Mouse (Mus musculus): ENCODE measurements at regions not wholly inside any gene's neighbourhood (a gene's known extent, or its start where the extent isn't known, plus 50 kb on each side); places are given as distances from the start of the nearest gene placed in this dataset.

DNA sequence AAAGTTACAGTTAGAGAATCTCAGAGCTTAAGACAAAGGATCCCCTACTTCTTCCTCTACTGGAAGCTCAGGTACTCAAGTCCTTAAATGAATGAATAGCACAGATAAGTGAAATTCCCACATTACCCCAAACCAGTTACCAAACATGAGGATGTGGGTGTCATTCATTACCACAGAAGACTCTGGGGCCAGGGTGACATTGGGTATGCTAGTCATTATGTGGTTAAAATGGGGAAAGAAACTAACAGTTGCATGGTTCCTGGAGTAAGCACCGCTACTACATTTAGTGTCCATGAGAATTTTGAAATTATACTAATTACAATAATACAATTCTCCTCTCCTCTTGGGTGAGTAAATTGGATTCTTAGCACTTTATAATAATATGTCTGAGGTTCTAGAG, 142.9 kb upstream of the Thbs1 start:
- 100% methylated on average over 1 of the region's 1 CpGs for WGBS
- H3K9me3 ChIP-seq (replicated peaks): no peaks in the 10 kb centered on the region
- H3K36me3 ChIP-seq: no peaks in the 10 kb centered on the region
- no peak overlapping the region for H3K27ac ChIP-seq
- H3K4me1 ChIP-seq: no peaks in the 10 kb centered on the region
- H3K27me3 ChIP-seq (ENCODE audit: low read depth, poor library complexity, severe bottlenecking): no peaks in the 10 kb centered on the region
- DNase-seq (ENCODE audit: low spot score): no peak
- no peak overlapping the region for H3K4me3 ChIP-seq

DNA sequence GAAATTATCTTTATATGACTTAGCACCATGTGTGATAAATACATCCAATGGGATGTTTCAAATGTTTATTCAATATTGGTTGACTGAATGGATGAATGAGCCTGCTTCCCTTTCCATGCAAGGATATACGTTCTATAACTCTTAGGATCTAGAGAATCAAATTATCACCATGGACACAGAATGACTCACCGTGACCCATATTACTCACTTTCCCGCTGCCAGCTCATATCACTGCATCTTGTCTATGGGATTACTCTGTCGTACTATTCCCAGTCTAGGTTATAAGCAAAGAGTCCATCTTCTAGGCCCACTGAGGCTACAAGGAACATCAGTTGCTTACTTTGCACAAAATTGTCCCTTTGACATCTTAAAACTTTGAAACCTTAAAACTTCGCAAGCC, 141.0 kb upstream of the Thbs1 start:
- Histone ChIP-seq H3K9me3 (replicated peaks) (no peaks in the 10 kb centered on the region), H3K27me3 (ENCODE audit: low read depth, poor library complexity, severe bottlenecking) (peaks cover 3% of the 10 kb centered on the region; the same call in 1 of the 2 replicates), H3K27ac (no peak overlapping the region), H3K4me3 (no peak overlapping the region), H3K4me1 (no peaks in the 10 kb centered on the region), H3K36me3 (no peaks in the 10 kb centered on the region)
- WGBS: 91% methylated on average over 5 of the region's 5 CpGs
- no peak for DNase-seq (ENCODE audit: low spot score)

DNA sequence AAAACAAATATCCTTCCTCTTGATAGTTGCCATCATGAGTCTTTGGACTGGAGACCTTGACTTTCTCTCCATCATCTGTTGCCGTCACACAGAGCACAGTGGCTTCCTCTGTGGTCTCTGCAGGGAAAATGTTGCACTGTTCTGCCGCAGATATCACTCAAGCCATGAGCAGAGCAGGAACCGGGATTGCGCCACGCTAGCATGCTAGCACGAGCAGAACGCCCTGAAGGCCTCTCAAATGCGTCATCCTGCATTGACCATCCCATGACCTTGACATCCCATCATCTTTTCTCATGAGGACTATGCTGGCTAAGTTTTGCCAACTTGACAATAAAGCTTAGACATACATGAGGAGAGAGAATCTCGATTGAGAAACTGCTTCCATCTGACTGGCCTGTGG, 134.6 kb upstream of the Thbs1 start:
- DNase-seq (ENCODE audit: low spot score): no peak
- WGBS: 94% methylated on average over 9 of the region's 9 CpGs
- H3K4me3 ChIP-seq: no peak overlapping the region
- H3K27me3 ChIP-seq (ENCODE audit: low read depth, poor library complexity, severe bottlenecking): peaks cover 24% of the 10 kb centered on the region; the same call in 1 of the 2 replicates
- no peaks in the 10 kb centered on the region for H3K9me3 ChIP-seq (replicated peaks)
- peaks cover 4% of the 10 kb centered on the region for H3K4me1 ChIP-seq
- no peaks in the 10 kb centered on the region for H3K36me3 ChIP-seq
- H3K27ac ChIP-seq: no peak overlapping the region

DNA sequence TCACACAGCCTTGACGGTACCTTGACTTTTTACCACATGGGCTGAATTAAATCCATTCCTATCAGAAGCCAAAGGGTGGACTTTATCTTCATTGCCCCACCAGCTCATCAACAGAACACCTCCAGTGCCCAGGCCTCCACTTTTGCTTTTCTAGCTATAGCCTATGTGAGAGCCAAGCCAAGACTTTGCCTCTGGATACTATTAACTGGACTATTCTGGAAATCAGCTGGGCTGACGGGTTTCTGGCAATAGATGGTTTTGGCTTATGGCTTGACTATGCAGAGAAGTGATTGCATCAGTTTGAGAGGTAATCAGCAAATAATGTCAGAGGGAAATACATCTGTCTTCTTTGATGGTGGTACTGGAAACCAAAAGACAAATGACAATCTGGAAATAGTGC, 130.8 kb upstream of the Thbs1 start:
- Histone ChIP-seq H3K4me1 (peaks cover 11% of the 10 kb centered on the region), H3K36me3 (no peaks in the 10 kb centered on the region), H3K9me3 (replicated peaks) (no peaks in the 10 kb centered on the region), H3K27me3 (ENCODE audit: low read depth, poor library complexity, severe bottlenecking) (peaks cover 36% of the 10 kb centered on the region; the same call in 1 of the 2 replicates), H3K27ac (no peak overlapping the region), H3K4me3 (no peak overlapping the region)
- DNase-seq (ENCODE audit: low spot score): no peak
- WGBS: 90% methylated on average over 2 of the region's 2 CpGs

DNA sequence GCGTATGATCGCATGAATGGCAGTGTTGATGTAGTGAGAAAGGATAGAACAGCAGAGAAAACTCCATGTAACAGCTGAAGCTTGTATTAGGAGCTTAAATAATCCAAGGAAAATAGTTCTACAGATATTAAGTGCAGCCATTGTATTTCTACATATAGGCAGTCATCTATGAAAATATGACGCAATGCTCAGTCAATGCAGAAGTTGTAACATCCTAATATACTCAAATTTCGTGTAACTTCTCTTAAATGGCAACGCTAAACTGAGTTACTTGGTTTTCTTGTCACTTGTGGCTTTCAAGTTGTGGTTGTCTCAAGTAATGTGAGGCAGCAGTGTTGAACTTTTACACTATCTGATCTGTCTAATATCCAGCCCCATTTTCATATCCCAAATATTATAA, 127.1 kb upstream of the Thbs1 start:
- no peak overlapping the region for H3K4me3 ChIP-seq

DNA sequence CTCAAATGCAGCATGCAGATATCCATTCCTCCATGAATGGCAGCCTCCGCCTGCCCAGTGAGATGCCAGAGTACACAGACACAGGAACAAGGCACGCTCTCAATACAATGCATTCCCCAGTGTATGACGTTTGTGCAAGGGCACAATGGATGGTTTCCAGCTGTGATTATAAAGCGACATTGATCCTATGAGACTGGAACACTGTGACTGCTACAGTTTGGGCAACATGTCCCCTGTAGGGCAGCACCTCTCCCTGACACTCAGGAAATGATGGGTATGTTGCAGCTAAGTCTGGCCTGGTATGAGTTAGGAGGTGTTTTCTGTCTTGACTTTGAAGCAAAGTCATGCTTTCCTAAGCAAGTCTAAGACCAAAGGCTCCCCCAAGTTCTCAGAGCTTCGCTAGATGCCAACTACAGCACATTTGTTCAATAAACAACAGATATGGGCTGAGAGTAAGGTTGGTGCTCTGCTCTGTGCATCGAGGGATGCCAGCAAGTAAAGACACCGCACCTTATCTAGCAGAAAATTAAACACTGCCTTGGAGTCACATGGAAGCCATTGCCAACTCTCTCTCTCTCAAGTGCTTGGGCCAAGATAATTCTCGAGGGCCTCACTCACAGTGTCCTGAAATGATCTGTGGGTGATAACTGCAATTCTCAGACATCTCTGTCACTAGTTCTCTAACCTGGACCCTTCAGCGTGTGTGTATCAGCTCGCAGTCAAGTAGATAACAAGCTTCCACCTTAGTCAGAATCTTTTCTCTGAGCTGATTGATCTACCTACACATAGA, 124.1 kb upstream of the Thbs1 start:
- Histone ChIP-seq H3K27ac (no peak overlapping the region), H3K9me3 (replicated peaks) (no peaks in the 10 kb centered on the region)

More for the DNA sequence above, 127.1 kb upstream of the Thbs1 start:
- 90% methylated on average over 5 of the region's 5 CpGs for WGBS
- Histone ChIP-seq H3K27ac (no peak overlapping the region), H3K9me3 (replicated peaks) (no peaks in the 10 kb centered on the region), H3K36me3 (no peaks in the 10 kb centered on the region), H3K4me1 (peaks cover 16% of the 10 kb centered on the region), H3K27me3 (ENCODE audit: low read depth, poor library complexity, severe bottlenecking) (peaks cover 32% of the 10 kb centered on the region; the same call in 1 of the 2 replicates)
- no peak for DNase-seq (ENCODE audit: low spot score)

DNA sequence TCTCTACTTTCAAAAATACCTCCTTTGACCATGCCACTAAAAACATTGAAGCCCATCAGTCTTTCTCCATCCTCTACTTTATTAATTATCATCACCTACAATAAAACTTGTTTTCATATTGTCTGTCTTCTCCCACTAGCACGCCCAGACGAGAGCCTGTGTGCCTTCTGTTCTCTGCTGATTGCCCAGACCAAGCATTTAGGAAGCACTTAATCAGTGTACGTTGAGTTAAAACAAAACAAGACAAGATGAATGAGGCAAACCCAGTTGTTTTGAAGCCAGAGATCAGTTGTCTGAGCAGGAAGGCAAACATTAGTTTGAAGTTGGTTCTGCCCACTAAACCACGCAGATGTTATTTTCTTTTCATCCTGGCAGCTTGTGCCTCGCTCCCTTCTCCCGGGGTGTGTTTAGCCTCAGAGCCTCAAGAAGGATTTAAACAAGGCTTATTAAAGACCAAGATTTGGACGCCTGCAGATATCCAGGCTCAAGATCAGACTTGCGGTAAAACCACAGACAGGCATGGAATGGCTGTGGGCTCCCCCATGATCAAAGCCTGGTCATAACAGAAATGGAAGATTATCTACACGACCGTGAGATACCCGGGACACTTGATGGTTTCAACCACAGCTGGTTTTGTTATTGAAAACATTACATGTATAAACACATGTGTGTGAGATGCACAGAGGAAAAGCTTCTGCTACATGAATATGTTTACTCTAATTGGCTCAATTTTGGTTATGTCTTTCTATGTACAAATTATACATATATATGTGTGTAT, 123.1 kb upstream of the Thbs1 start:
- Histone ChIP-seq H3K9me3 (replicated peaks) (no peaks in the 10 kb centered on the region), H3K27ac (no peak overlapping the region), H3K4me1 (peaks cover 5% of the 10 kb centered on the region; the same call in 1 of the 2 replicates), H3K36me3 (no peaks in the 10 kb centered on the region), H3K4me3 (no peak overlapping the region), H3K27me3 (ENCODE audit: low read depth, poor library complexity, severe bottlenecking) (peaks cover 18% of the 10 kb centered on the region; the same call in 1 of the 2 replicates)
- WGBS: 33% methylated on average over 11 of the region's 11 CpGs
- DNase-seq (ENCODE audit: low spot score): no peak

More for the DNA sequence above, 124.1 kb upstream of the Thbs1 start:
- 85% methylated on average over 10 of the region's 10 CpGs for WGBS
- Histone ChIP-seq H3K27me3 (ENCODE audit: low read depth, poor library complexity, severe bottlenecking) (peaks cover 18% of the 10 kb centered on the region; the same call in 1 of the 2 replicates), H3K4me3 (no peak overlapping the region), H3K36me3 (no peaks in the 10 kb centered on the region), H3K4me1 (peaks cover 6% of the 10 kb centered on the region)
- DNase-seq (ENCODE audit: low spot score): no peak

DNA sequence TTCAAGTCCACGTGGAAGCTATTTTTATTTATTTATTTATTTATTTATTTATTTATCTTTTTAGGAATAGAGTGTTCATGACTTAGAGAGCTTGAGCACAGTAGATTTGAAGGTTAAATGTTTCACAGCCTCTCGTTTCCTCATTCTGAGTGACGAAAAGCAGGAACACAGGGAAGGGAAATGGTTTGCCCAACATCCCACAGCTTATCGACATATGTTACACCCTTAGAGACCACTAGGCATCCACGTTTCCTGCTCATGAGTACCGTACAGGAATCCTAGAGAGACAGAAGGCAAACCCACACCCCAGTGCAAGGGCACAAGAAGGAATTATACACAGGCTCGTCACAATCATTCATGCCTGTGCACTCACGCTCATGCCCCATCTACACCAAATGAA, 122.5 kb upstream of the Thbs1 start:
- H3K4me1 ChIP-seq: peaks cover 5% of the 10 kb centered on the region; the same call in 1 of the 2 replicates
- H3K27me3 ChIP-seq (ENCODE audit: low read depth, poor library complexity, severe bottlenecking): peaks cover 12% of the 10 kb centered on the region; the same call in 1 of the 2 replicates
- WGBS: 74% methylated on average over 8 of the region's 8 CpGs
- no peak overlapping the region for H3K4me3 ChIP-seq
- no peaks in the 10 kb centered on the region for H3K9me3 ChIP-seq (replicated peaks)
- no peak for DNase-seq (ENCODE audit: low spot score)
- H3K36me3 ChIP-seq: no peaks in the 10 kb centered on the region
- no peak overlapping the region for H3K27ac ChIP-seq

DNA sequence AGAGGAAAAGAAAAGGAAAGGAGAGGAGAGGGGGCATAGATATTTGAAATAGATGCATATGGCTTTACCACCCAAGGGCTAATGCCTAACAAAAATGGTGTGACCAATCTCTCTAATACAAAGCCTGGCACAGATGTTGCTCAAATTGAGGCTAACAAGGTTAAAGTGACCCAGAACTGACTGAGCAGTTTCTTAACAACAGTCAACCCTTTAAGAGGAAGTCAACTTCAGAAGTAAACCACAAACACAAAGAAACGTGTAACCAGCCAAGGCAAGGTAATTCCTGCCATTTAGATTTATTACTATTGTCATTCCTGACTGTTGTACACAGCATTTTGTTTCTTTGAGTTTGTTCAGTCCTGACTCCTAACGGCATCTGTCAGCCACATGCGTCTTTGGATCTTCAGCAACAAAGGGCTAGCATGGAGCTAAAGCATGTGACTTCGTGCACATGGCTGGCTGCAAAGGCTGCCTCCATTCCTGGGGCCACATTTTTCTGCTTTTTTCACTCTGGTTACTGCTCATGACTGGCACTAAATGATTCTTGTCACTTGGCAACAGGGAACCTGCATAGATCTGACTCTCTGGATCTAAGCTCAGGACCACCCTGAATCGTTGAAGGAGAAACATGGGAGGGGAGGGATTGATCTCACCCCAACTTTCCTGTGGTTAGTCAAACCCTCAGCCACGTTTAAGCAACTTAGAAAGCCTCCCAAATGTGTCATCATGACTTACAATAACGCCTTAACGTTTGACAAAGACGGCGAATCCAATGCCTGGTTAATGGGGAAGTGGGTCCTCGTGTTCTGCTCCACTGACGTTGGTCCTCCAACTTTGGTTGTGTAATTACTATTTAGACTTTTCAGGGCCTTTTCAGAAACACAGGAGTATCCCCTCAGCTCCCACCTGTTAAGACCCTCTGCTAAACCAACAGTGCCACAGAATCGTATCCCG, 115.3 kb upstream of the Thbs1 start:
- Histone ChIP-seq H3K27ac (peak overlapping the region; percentile 32; the same call in 1 of the 2 replicates), H3K9me3 (replicated peaks) (no peaks in the 10 kb centered on the region), H3K27me3 (ENCODE audit: low read depth, poor library complexity, severe bottlenecking) (no peaks in the 10 kb centered on the region), H3K4me3 (no peak overlapping the region), H3K36me3 (no peaks in the 10 kb centered on the region), H3K4me1 (peaks cover 27% of the 10 kb centered on the region)
- DNase-seq (ENCODE audit: low spot score): no peak
- 76% methylated on average over 14 of the region's 14 CpGs for WGBS

DNA sequence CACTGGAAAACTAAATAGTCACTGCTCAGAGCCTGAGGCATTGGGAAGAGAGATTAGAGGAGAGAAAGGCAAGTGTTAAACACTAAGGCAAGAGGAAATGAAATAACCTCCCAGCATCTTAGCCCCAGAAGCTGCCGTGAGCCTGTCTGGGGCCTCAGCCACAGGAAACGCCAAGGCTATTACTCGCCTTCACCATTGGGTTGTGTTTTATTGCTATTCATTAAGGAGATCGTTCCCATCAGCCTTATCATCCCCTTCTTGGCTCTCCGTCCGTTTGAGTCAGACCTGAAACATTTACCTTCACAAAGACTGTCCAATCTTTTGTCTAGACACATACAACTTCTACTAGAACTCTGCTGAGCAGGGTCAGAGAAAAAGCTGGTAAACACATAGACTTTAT, 112.0 kb upstream of the Thbs1 start:
- WGBS: 19% methylated on average over 6 of the region's 6 CpGs
- no peak for DNase-seq (ENCODE audit: low spot score)
- peaks cover 27% of the 10 kb centered on the region for H3K4me1 ChIP-seq
- no peaks in the 10 kb centered on the region for H3K9me3 ChIP-seq (replicated peaks)
- H3K27ac ChIP-seq: peak overlapping the region; percentile 61
- H3K36me3 ChIP-seq: no peaks in the 10 kb centered on the region
- H3K27me3 ChIP-seq (ENCODE audit: low read depth, poor library complexity, severe bottlenecking): no peaks in the 10 kb centered on the region
- H3K4me3 ChIP-seq: no peak overlapping the region; the same call in 1 of the 2 replicates

DNA sequence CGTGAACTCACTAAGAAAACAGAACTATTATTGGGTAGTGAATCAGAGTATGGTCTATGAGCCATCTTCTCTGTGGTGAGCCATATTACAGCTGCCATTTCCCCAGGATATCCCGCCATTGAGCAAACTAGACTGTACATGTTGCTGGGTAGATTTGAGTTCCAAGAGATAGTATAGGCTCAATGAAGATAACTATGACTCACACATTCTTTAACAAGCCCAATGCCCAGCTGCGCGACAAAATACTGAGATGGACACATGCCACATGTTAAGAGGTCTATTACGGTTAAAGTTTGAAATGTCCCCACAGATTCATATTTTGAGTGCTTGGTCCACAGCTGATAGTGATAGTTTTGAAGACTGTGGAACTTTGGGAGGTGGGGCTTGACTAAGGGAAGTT, 107.5 kb upstream of the Thbs1 start:
- no peaks in the 10 kb centered on the region for H3K36me3 ChIP-seq
- DNase-seq (ENCODE audit: low spot score): no peak
- H3K27me3 ChIP-seq (ENCODE audit: low read depth, poor library complexity, severe bottlenecking): no peaks in the 10 kb centered on the region
- 91% methylated on average over 5 of the region's 5 CpGs for WGBS
- no peak overlapping the region for H3K27ac ChIP-seq
- H3K4me1 ChIP-seq: peaks cover 17% of the 10 kb centered on the region
- no peak overlapping the region for H3K4me3 ChIP-seq
- H3K9me3 ChIP-seq (replicated peaks): no peaks in the 10 kb centered on the region
